Mouse (Mus musculus) lung, postnatal 0 days (tissue): Measurements from ENCODE around the gene Tnr. TPM values are rescaled to one million over a fixed set of nuclear protein-coding genes. Genes with fewer than 3 reads are reported as not detected.

Source experiments
- ATAC-seq: fragments of 200-750 bp; cut with Nextera tagmentation; 2 replicates; pipeline ENCODE4 v1.8.0; 2017; ENCODE audit warnings: moderate library complexity
- DNase-seq: peaks from one replicate; pipeline ENCODE4 v3.0.0-alpha.2; 2016; ENCODE audit warnings: low spot score
- H3K27ac ChIP-seq: fragments of 300-500 bp; sonication (generic); 2 replicates; pipeline ENCODE4 v1.5.1; 2014; ENCODE audit warnings: antibody characterized with exemption, mild to moderate bottlenecking, low read length, mixed read lengths
- H3K27me3 ChIP-seq: fragments of 300-500 bp; sonication (generic); replicated peaks from 2 replicates; pipeline ENCODE4 v1.6.1; 2014; ENCODE audit warnings: low read length, mixed read lengths; ENCODE audit not compliant: insufficient read depth
- H3K36me3 ChIP-seq: fragments of 300-500 bp; sonication (generic); 2 replicates; pipeline ENCODE4 v1.6.1; 2014; ENCODE audit warnings: low read length, mixed read lengths; ENCODE audit not compliant: insufficient read depth
- H3K4me1 ChIP-seq: fragments of 300-500 bp; sonication (generic); 2 replicates; pipeline ENCODE4 v1.6.1; 2014; ENCODE audit warnings: antibody characterized with exemption, low read depth, low read length, mixed read lengths; ENCODE audit not compliant: insufficient read depth
- H3K4me2 ChIP-seq: fragments of 300-500 bp; sonication (generic); replicated peaks from 2 replicates; pipeline ENCODE4 v1.6.1; 2014; ENCODE audit warnings: low read depth, mild to moderate bottlenecking, low read length, moderate library complexity, mixed read lengths
- H3K4me3 ChIP-seq: fragments of 300-500 bp; sonication (generic); 2 replicates; pipeline ENCODE4 v1.5.1; 2014; ENCODE audit warnings: low read depth, low read length
- H3K9ac ChIP-seq: fragments of 300-500 bp; sonication (generic); replicated peaks from 2 replicates; pipeline ENCODE4 v1.6.1; 2014; ENCODE audit warnings: low read depth, mild to moderate bottlenecking
- H3K9me3 ChIP-seq: fragments of 300-500 bp; sonication (generic); 2 replicates; pipeline ENCODE4 v1.6.1; 2016; ENCODE audit warnings: low read length, mixed read lengths
- CTCF ChIP-seq: IDR thresholded peaks from 2 replicates; pipeline ENCODE4 v1.5.1; 2016; ENCODE audit warnings: antibody characterized with exemption, mild to moderate bottlenecking
- EP300 ChIP-seq: IDR thresholded peaks from 2 replicates; pipeline ENCODE4 v1.6.1; 2016; ENCODE audit warnings: antibody characterized with exemption, mild to moderate bottlenecking, control low read depth
- WGBS: fragments of 180-500 bp; shearing (Covaris S2); extraction: QIAGEN DNeasy Blood & Tissue Kit; methylation state at CpG from one replicate; pipeline ENCODE4 v1.1.7; 2014; 5-methylcytosine and 5-hydroxymethylcytosine counted together
- polyA plus RNA-seq: library from polyadenylated mRNA; unstranded; fragments of >200 nt; fragmentation: Nextera tagmentation; extraction: Ambion mirVana; gene quantifications from 2 replicates; pipeline ENCODE4 v1.2.1, GENCODE M21; 2015

Tnr gene
- polyA plus RNA-seq, 1 experiment from 2014 or later, result not detected

DNA sequence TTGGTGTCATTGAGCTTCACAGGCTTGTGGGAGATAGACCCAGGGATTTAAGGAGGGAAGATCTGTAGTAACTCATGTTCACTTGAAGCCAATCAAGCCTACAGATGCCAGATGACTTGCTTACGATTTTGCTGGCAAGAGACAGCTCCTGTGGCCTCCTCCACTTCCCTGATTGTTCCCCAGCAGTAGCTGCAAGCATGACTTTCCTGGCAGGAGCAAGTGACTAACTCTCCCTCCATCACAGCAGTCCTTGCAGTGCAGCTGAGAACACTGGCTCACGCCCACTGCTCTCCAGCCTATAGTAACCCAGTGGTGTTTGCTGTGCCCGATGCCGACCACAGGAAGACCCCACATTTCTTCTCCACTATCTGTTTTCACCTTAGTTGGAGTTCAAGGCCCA is 356.3 kb downstream of the Tnr start:
- H3K9ac ChIP-seq, result no peak overlapping the region
- ATAC-seq, result no peak
- no peaks in the 10 kb centered on the region for H3K36me3 ChIP-seq
- no peak overlapping the region for H3K4me2 ChIP-seq
- TF ChIP-seq CTCF (no peak), EP300 (no peak)
- no peak overlapping the region for H3K27ac ChIP-seq
- WGBS, result 67% methylated on average over 4 of the region's 4 CpGs
- H3K4me1 ChIP-seq, result no peaks in the 10 kb centered on the region
- H3K27me3 ChIP-seq, result no peaks in the 10 kb centered on the region
- H3K9me3 ChIP-seq, result no peaks in the 10 kb centered on the region
- no peak for DNase-seq
- no peak overlapping the region for H3K4me3 ChIP-seq

GRCm38 (mm10) chr1:159885476-159885875 is 361.9 kb downstream of the Tnr start:
- TF ChIP-seq CTCF (no peak), EP300 (no peak)
- Histone ChIP-seq H3K27me3 (no peaks in the 10 kb centered on the region), H3K4me3 (no peak overlapping the region), H3K9me3 (no peaks in the 10 kb centered on the region), H3K9ac (no peak overlapping the region), H3K36me3 (no peaks in the 10 kb centered on the region), H3K4me1 (no peaks in the 10 kb centered on the region), H3K27ac (no peak overlapping the region), H3K4me2 (no peak overlapping the region)
- no peak for DNase-seq
- no peak for ATAC-seq
- WGBS, result 47% methylated on average over 3 of the region's 3 CpGs

DNA sequence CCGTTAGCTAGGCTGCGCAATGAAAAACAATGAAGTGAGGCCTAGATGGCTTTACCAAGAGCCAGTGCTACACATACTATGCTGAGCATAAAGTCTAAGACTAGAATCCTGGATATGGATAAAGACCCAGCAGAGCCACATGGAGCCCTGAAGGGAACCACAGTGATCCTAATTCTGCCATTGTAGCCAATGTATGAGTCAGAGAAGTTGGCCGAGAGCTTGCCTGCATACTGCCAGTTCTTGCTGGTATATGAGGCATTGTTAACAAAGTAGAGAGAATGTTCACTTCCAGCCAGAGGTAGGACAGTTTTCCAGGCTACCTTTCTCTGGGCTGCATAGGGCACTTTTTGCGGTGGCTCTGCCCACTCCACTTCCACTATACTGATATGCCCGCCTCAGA is 365.0 kb downstream of the Tnr start:
- Histone ChIP-seq H3K4me1 (no peaks in the 10 kb centered on the region), H3K9ac (no peak overlapping the region), H3K36me3 (no peaks in the 10 kb centered on the region), H3K4me2 (no peak overlapping the region), H3K9me3 (no peaks in the 10 kb centered on the region), H3K4me3 (no peak overlapping the region), H3K27ac (no peak overlapping the region), H3K27me3 (no peaks in the 10 kb centered on the region)
- ATAC-seq (no peak), DNase-seq (no peak)
- 94% methylated on average over 5 of the region's 5 CpGs for WGBS
- TF ChIP-seq EP300, result no peak
- no peak for TF ChIP-seq CTCF

DNA sequence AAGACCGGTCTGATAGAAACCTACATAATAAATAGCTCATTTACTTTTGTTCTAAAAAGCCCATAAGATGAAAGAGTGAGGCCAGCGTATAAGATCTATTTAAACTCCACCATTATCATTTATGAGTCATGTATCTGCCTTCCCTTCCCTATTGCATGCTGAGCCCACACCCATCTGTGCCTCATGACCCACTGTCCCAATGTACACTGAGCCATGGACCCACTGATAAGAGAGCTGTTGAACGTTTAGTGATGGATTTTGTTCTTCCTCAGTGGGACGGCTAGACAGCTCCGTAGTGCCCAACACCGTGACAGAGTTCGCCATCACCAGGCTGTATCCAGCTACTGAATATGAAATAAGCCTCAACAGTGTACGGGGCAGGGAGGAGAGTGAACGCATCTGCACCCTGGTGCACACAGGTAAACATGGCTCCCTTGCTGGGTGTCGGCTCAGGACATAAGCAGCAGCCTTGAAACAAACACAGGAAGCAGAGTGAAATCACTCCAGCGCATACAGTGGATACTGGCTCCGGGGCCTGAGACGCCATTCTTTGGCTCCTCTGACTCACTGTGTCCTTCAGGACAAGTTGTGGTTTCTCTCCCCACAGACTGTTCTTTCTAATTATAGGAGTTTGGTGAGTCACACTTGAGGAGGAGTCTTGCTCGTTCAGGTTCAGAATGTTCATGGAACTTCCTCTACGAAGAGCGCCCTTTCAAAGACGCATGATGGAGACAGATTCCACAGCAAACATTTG is 365.6 kb downstream of the Tnr start:
- Histone ChIP-seq H3K4me2 (no peak overlapping the region), H3K4me3 (no peak overlapping the region), H3K4me1 (no peaks in the 10 kb centered on the region), H3K36me3 (no peaks in the 10 kb centered on the region), H3K27ac (no peak overlapping the region), H3K9ac (no peak overlapping the region), H3K9me3 (no peaks in the 10 kb centered on the region), H3K27me3 (no peaks in the 10 kb centered on the region)
- 68% methylated on average over 17 of the region's 17 CpGs for WGBS
- peak; percentile 66 for DNase-seq
- ATAC-seq, result peak; percentile 93
- TF ChIP-seq EP300 (peak; percentile 98), CTCF (0 out of 2 replicates have a peak, but pooled peaks have one; percentile 1)

DNA sequence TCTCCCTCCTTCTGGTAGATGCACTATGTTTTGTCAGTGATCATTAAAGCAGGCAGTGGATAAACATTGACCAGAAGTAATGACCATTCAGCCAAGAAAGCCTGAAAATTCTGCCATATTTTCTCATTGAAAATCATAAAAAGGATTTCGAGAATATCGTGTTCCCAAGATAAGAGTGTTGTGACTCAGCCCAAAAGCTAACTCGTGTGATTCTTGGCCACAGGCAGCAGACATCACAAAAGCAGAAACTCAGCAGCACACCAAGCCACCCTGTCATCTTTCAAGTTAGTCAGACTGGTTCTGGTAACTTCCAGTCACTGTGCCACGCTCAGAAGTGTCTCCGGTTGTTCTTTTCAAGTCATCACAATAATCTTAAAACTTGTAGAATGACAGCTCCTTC is 367.0 kb downstream of the Tnr start:
- ATAC-seq (no peak), DNase-seq (no peak)
- no peaks in the 10 kb centered on the region for H3K9me3 ChIP-seq
- 69% methylated on average over 5 of the region's 5 CpGs for WGBS
- H3K27ac ChIP-seq, result no peak overlapping the region
- H3K27me3 ChIP-seq, result no peaks in the 10 kb centered on the region
- no peak overlapping the region for H3K4me3 ChIP-seq
- TF ChIP-seq EP300 (no peak), CTCF (no peak)
- H3K4me2 ChIP-seq, result no peak overlapping the region
- no peaks in the 10 kb centered on the region for H3K36me3 ChIP-seq
- H3K4me1 ChIP-seq, result no peaks in the 10 kb centered on the region
- no peak overlapping the region for H3K9ac ChIP-seq

DNA sequence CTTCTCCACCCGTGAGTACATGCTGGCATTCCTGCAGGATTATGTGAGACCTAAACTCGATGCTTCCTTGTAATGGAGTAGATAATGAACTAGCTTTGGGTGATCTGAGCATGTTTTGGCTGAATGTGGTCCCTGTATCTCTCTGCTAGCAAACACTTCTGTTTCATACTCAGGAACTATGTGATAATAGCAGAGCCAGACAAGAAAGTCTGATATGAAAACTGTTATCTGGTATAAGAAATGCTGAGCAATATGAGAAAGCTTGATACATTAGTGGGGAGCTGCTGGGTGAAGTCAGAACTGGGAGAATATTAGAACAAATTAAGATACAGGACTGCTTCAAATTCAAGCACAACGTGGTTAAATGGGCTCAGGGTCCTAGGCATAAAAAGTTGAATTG is 371.5 kb downstream of the Tnr start:
- Histone ChIP-seq H3K4me1 (no peaks in the 10 kb centered on the region), H3K27ac (no peak overlapping the region), H3K4me3 (no peak overlapping the region), H3K4me2 (no peak overlapping the region), H3K36me3 (no peaks in the 10 kb centered on the region), H3K9ac (no peak overlapping the region), H3K27me3 (no peaks in the 10 kb centered on the region), H3K9me3 (no peaks in the 10 kb centered on the region)
- WGBS, result 60% methylated on average over 3 of the region's 3 CpGs
- TF ChIP-seq EP300 (no peak), CTCF (no peak)
- no peak for DNase-seq
- no peak for ATAC-seq
